In genomic region chr5:125143114-125143872, GRCm38 (mm10) we compare ENCODE assay signal across 10 mouse cellular contexts. TPM values are rescaled to one million over a fixed set of nuclear protein-coding genes. Genes with fewer than 3 reads are reported as not detected.
DNase-seq lines count a peak whose midpoint lies in the region; ATAC-seq lines count a peak whose summit lies in the region.
"Had no signal": no experiment of that assay in that cellular context is flagged by ENCODE, and none has a peak within 500 bp of the region (broad histone marks: within the 10 kb centered on the region; RNA-seq: fewer than 3 reads in every experiment).

No protein-coding gene starts in this region.

- 82% methylated on average over 12 of the region's 12 CpGs for WGBS in kidney, embryonic 14.5 days
- WGBS in kidney, embryonic 16.5 days, result 75% methylated on average over 12 of the region's 12 CpGs
- 87% methylated on average over 12 of the region's 12 CpGs for WGBS in forebrain, embryonic 13.5 days
- 80% methylated on average over 12 of the region's 12 CpGs for WGBS in hindbrain, embryonic 16.5 days
- WGBS in neural tube, embryonic 15.5 days, result 82% methylated on average over 12 of the region's 12 CpGs

- DNase-seq in retina, embryonic 14.5 days (ENCODE audit: low spot score), result no peak
- DNase-seq in urinary bladder, postnatal 4 days (ENCODE audit: low spot score in 2 of 2), result no peak
- DNase-seq: cerebellum, adult 9-10 months; kidney, adult 18-20 months; right cerebral cortex, adult 18-20 months had no signal

- H3K27ac ChIP-seq in kidney, embryonic 14.5 days (ENCODE audit: low read depth, low read length), result peak overlapping the region; percentile 33; the same call in 1 of the 2 replicates
- no peak overlapping the region for H3K27ac ChIP-seq in kidney, embryonic 16.5 days (ENCODE audit: low read length)
- peak overlapping the region; percentile 100 for H3K27ac ChIP-seq in forebrain, embryonic 13.5 days
- H3K27ac ChIP-seq in hindbrain, embryonic 16.5 days (ENCODE audit: low read depth, low read length), result peak overlapping the region; percentile 39; the same call in 1 of the 2 replicates
- peak overlapping the region; percentile 90 for H3K27ac ChIP-seq in neural tube, embryonic 15.5 days (replicated peaks)

- H3K4me2 ChIP-seq in kidney, embryonic 14.5 days (replicated peaks; ENCODE audit: low read depth, low read length), result no peak overlapping the region
- H3K4me2 ChIP-seq in kidney, embryonic 16.5 days (replicated peaks; ENCODE audit: low read depth, low read length), result no peak overlapping the region
- H3K4me2 ChIP-seq in forebrain, embryonic 13.5 days, result no peak overlapping the region
- no peak overlapping the region for H3K4me2 ChIP-seq in hindbrain, embryonic 16.5 days (ENCODE audit: low read length)
- no peak overlapping the region for H3K4me2 ChIP-seq in neural tube, embryonic 15.5 days

- no peak for ATAC-seq in kidney, embryonic 14.5 days (ENCODE audit: low FRiP score, low TSS enrichment)
- ATAC-seq in kidney, embryonic 16.5 days (ENCODE audit: low FRiP score, low TSS enrichment), result no peak
- no peak for ATAC-seq in forebrain, embryonic 13.5 days
- no peak for ATAC-seq in hindbrain, embryonic 16.5 days
- no peak for ATAC-seq in neural tube, embryonic 15.5 days (ENCODE audit: low FRiP score)

- no peaks in the 10 kb centered on the region for H3K36me3 ChIP-seq in kidney, embryonic 14.5 days (ENCODE audit: control insufficient read depth, insufficient read depth, low read length)
- H3K36me3 ChIP-seq in kidney, embryonic 16.5 days (ENCODE audit: insufficient read depth, low read length), result no peaks in the 10 kb centered on the region
- H3K36me3 ChIP-seq in forebrain, embryonic 13.5 days (ENCODE audit: poor library complexity, severe bottlenecking), result no peaks in the 10 kb centered on the region
- no peaks in the 10 kb centered on the region for H3K36me3 ChIP-seq in hindbrain, embryonic 16.5 days (ENCODE audit: control insufficient read depth, insufficient read depth, low read length)
- no peaks in the 10 kb centered on the region for H3K36me3 ChIP-seq in neural tube, embryonic 15.5 days

- H3K27me3 ChIP-seq in kidney, embryonic 14.5 days (ENCODE audit: control insufficient read depth, insufficient read depth, low read length), result no peaks in the 10 kb centered on the region
- no peaks in the 10 kb centered on the region for H3K27me3 ChIP-seq in kidney, embryonic 16.5 days (ENCODE audit: insufficient read depth, low read length)
- no peaks in the 10 kb centered on the region for H3K27me3 ChIP-seq in forebrain, embryonic 13.5 days
- no peaks in the 10 kb centered on the region for H3K27me3 ChIP-seq in hindbrain, embryonic 16.5 days (replicated peaks; ENCODE audit: control insufficient read depth, insufficient read depth, low read length)
- no peaks in the 10 kb centered on the region for H3K27me3 ChIP-seq in neural tube, embryonic 15.5 days (replicated peaks)

- H3K9me3 ChIP-seq in kidney, embryonic 14.5 days (ENCODE audit: control insufficient read depth, low read length), result no peaks in the 10 kb centered on the region
- H3K9me3 ChIP-seq in kidney, embryonic 16.5 days (ENCODE audit: low read length), result no peaks in the 10 kb centered on the region
- no peaks in the 10 kb centered on the region for H3K9me3 ChIP-seq in forebrain, embryonic 13.5 days (replicated peaks)
- H3K9me3 ChIP-seq in hindbrain, embryonic 16.5 days (ENCODE audit: control insufficient read depth, low read length), result no peaks in the 10 kb centered on the region
- no peaks in the 10 kb centered on the region for H3K9me3 ChIP-seq in neural tube, embryonic 15.5 days (replicated peaks)

- H3K4me3 ChIP-seq in kidney, embryonic 14.5 days (ENCODE audit: low read length), result no peak overlapping the region
- no peak overlapping the region for H3K4me3 ChIP-seq in kidney, embryonic 16.5 days (ENCODE audit: low read length)
- H3K4me3 ChIP-seq in forebrain, embryonic 13.5 days, result no peak overlapping the region
- no peak overlapping the region for H3K4me3 ChIP-seq in hindbrain, embryonic 16.5 days (ENCODE audit: low read length)
- no peak overlapping the region for H3K4me3 ChIP-seq in neural tube, embryonic 15.5 days (replicated peaks)

- no peak overlapping the region for H3K9ac ChIP-seq in kidney, embryonic 14.5 days (ENCODE audit: low read depth, low read length)
- H3K9ac ChIP-seq in kidney, embryonic 16.5 days (replicated peaks; ENCODE audit: low read length), result no peak overlapping the region
- no peak overlapping the region; the same call in 1 of the 2 replicates for H3K9ac ChIP-seq in forebrain, embryonic 13.5 days
- H3K9ac ChIP-seq in hindbrain, embryonic 16.5 days (ENCODE audit: low read depth, low read length), result no peak overlapping the region
- H3K9ac ChIP-seq in neural tube, embryonic 15.5 days (replicated peaks), result no peak overlapping the region

- peaks cover 58% of the 10 kb centered on the region for H3K4me1 ChIP-seq in kidney, embryonic 14.5 days (ENCODE audit: control insufficient read depth, insufficient read depth, low read length)
- H3K4me1 ChIP-seq in kidney, embryonic 16.5 days (ENCODE audit: insufficient read depth, low read length), result peaks cover 77% of the 10 kb centered on the region
- H3K4me1 ChIP-seq in forebrain, embryonic 13.5 days, result peaks cover 85% of the 10 kb centered on the region
- H3K4me1 ChIP-seq in hindbrain, embryonic 16.5 days (ENCODE audit: control insufficient read depth, insufficient read depth, low read depth, low read length), result peaks cover 67% of the 10 kb centered on the region
- H3K4me1 ChIP-seq in neural tube, embryonic 15.5 days, result peaks cover 84% of the 10 kb centered on the region

RNA-seq across cellular contexts. Expression of gene Ncor2, which starts 35.7 kb away (rescaled TPM):
- 34.6 and 35.0 TPM in 2 replicates for polyA plus RNA-seq in kidney, embryonic 14.5 days (2014; fragmentation: Nextera tagmentation; extraction: Ambion mirVana)
- 25.9 and 27.5 TPM in 2 replicates for polyA plus RNA-seq in kidney, embryonic 16.5 days (2015; fragmentation: Nextera tagmentation; extraction: Ambion mirVana)
- polyA plus RNA-seq in forebrain, embryonic 13.5 days (2015; fragmentation: Nextera tagmentation; extraction: Ambion mirVana), result 25.6 and 27.3 TPM in 2 replicates
- 23.3 and 26.2 TPM in 2 replicates for polyA plus RNA-seq in hindbrain, embryonic 16.5 days (2015; fragmentation: Nextera tagmentation; extraction: Ambion mirVana)
- polyA plus RNA-seq in neural tube, embryonic 15.5 days (2015; fragmentation: Nextera tagmentation; extraction: Ambion mirVana), result 24.2 and 28.5 TPM in 2 replicates
